Mouse (Mus musculus): ENCODE results near the gene Mtfr1l.

- TF ChIP-seq EP300 (IDR thresholded peaks at IDR 0.05; ENCODE audit: low read depth) = no peak
- TF ChIP-seq CTCF (IDR thresholded peaks at IDR 0.05; ENCODE audit: low read depth) = no peak
Observed at GRCm38 (mm10) chr4:134579620-134580019, 44.4 kb upstream of the Mtfr1l start.

All from liver, postnatal 0 days (tissue).